Mouse (Mus musculus) E14TG2a.4 (cell line): ENCODE data around the gene Diaph3.

Experiments
- CTCF ChIP-seq: conservative IDR thresholded peaks from 2 replicates; pipeline ENCODE4 v1.5.1; 2014; ENCODE audit warnings: low read length
- POU5F1 ChIP-seq: IDR thresholded peaks from 2 replicates; pipeline ENCODE4 v1.6.1; 2014; ENCODE audit warnings: low read length, borderline replicate concordance

- TF ChIP-seq CTCF (no peak), POU5F1 (no peak)
Observed at GRCm38 (mm10) chr14:86764286-86764685, 376.7 kb downstream of the Diaph3 start.
